Mouse (Mus musculus): ENCODE data around the gene Bag2. TPM values are rescaled to one million over a fixed set of nuclear protein-coding genes. Genes with fewer than 3 reads are reported as not detected.

The Bag2 gene
- polyA plus RNA-seq, 1 experiment from 2014 or later: 28.8 TPM

- H3K4me2 ChIP-seq (ENCODE audit: low read length): no peak overlapping the region
- 28% methylated on average over 12 of the region's 12 CpGs for WGBS
- H3K4me3 ChIP-seq (ENCODE audit: low read length): no peak overlapping the region
- H3K4me1 ChIP-seq (ENCODE audit: control insufficient read depth, insufficient read depth, low read depth, low read length): no peaks in the 10 kb centered on the region
- no peak overlapping the region for H3K9ac ChIP-seq (ENCODE audit: low read depth, low read length)
- H3K27me3 ChIP-seq (replicated peaks; ENCODE audit: control insufficient read depth, insufficient read depth, low read length): no peaks in the 10 kb centered on the region
- peaks cover 30% of the 10 kb centered on the region for H3K36me3 ChIP-seq (ENCODE audit: control insufficient read depth, insufficient read depth, low read length)
- H3K9me3 ChIP-seq (ENCODE audit: control insufficient read depth, low read length): no peaks in the 10 kb centered on the region
- H3K27ac ChIP-seq (ENCODE audit: low read depth, low read length): no peak overlapping the region
- peak; percentile 88 for ATAC-seq
These were observed 18.3 kb downstream of the Bag2 start for GRCm38 (mm10) chr1:33739302-33739701.

- Histone ChIP-seq H3K27ac (ENCODE audit: low read depth, low read length) (no peak overlapping the region), H3K9me3 (ENCODE audit: control insufficient read depth, low read length) (no peaks in the 10 kb centered on the region), H3K4me2 (ENCODE audit: low read length) (no peak overlapping the region), H3K27me3 (replicated peaks; ENCODE audit: control insufficient read depth, insufficient read depth, low read length) (no peaks in the 10 kb centered on the region), H3K9ac (ENCODE audit: low read depth, low read length) (no peak overlapping the region), H3K36me3 (ENCODE audit: control insufficient read depth, insufficient read depth, low read length) (peaks cover 30% of the 10 kb centered on the region), H3K4me1 (ENCODE audit: control insufficient read depth, insufficient read depth, low read depth, low read length) (no peaks in the 10 kb centered on the region), H3K4me3 (ENCODE audit: low read length) (no peak overlapping the region)
- WGBS: 89% methylated on average over 11 of the region's 11 CpGs
- peak; percentile 15; the same call in 1 of the 2 replicates for ATAC-seq
These were observed 18.8 kb downstream of the Bag2 start for GRCm38 (mm10) chr1:33738681-33739278.

- no peak overlapping the region for H3K27ac ChIP-seq (ENCODE audit: low read depth, low read length)
- H3K9ac ChIP-seq (ENCODE audit: low read depth, low read length): no peak overlapping the region
- H3K36me3 ChIP-seq (ENCODE audit: control insufficient read depth, insufficient read depth, low read length): peaks cover 30% of the 10 kb centered on the region
- H3K4me3 ChIP-seq (ENCODE audit: low read length): no peak overlapping the region
- no peak overlapping the region for H3K4me2 ChIP-seq (ENCODE audit: low read length)
- no peaks in the 10 kb centered on the region for H3K27me3 ChIP-seq (replicated peaks; ENCODE audit: control insufficient read depth, insufficient read depth, low read length)
- no peaks in the 10 kb centered on the region for H3K9me3 ChIP-seq (ENCODE audit: control insufficient read depth, low read length)
- WGBS: 91% methylated on average over 11 of the region's 11 CpGs
- no peaks in the 10 kb centered on the region for H3K4me1 ChIP-seq (ENCODE audit: control insufficient read depth, insufficient read depth, low read depth, low read length)
- ATAC-seq: no peak
These were observed 19.3 kb downstream of the Bag2 start for GRCm38 (mm10) chr1:33738281-33738680.

GRCm38 (mm10) chr1:33734001-33734685 is 23.5 kb downstream of the Bag2 start:
- WGBS: 70% methylated on average over 5 of the region's 5 CpGs
- no peaks in the 10 kb centered on the region for H3K4me1 ChIP-seq (ENCODE audit: control insufficient read depth, insufficient read depth, low read depth, low read length)
- no peak overlapping the region for H3K4me3 ChIP-seq (ENCODE audit: low read length)
- no peak overlapping the region for H3K4me2 ChIP-seq (ENCODE audit: low read length)
- ATAC-seq: no peak
- H3K27me3 ChIP-seq (replicated peaks; ENCODE audit: control insufficient read depth, insufficient read depth, low read length): no peaks in the 10 kb centered on the region
- H3K9me3 ChIP-seq (ENCODE audit: control insufficient read depth, low read length): no peaks in the 10 kb centered on the region
- peak overlapping the region; percentile 29; the same call in 1 of the 2 replicates for H3K27ac ChIP-seq (ENCODE audit: low read depth, low read length)
- H3K9ac ChIP-seq (ENCODE audit: low read depth, low read length): no peak overlapping the region
- peaks cover 39% of the 10 kb centered on the region for H3K36me3 ChIP-seq (ENCODE audit: control insufficient read depth, insufficient read depth, low read length)

- 88% methylated on average over 9 of the region's 9 CpGs for WGBS
- Histone ChIP-seq H3K4me3 (ENCODE audit: low read length) (no peak overlapping the region), H3K27ac (ENCODE audit: low read depth, low read length) (no peak overlapping the region), H3K27me3 (replicated peaks; ENCODE audit: control insufficient read depth, insufficient read depth, low read length) (no peaks in the 10 kb centered on the region), H3K4me1 (ENCODE audit: control insufficient read depth, insufficient read depth, low read depth, low read length) (no peaks in the 10 kb centered on the region), H3K36me3 (ENCODE audit: control insufficient read depth, insufficient read depth, low read length) (peaks cover 41% of the 10 kb centered on the region), H3K9ac (ENCODE audit: low read depth, low read length) (no peak overlapping the region), H3K9me3 (ENCODE audit: control insufficient read depth, low read length) (no peaks in the 10 kb centered on the region), H3K4me2 (ENCODE audit: low read length) (no peak overlapping the region)
- ATAC-seq: 0 out of 2 replicates have a peak, but pooled peaks have one; percentile 13
These were observed 24.6 kb downstream of the Bag2 start for GRCm38 (mm10) chr1:33733044-33733443.

- Histone ChIP-seq H3K36me3 (ENCODE audit: control insufficient read depth, insufficient read depth, low read length) (peaks cover 28% of the 10 kb centered on the region), H3K4me1 (ENCODE audit: control insufficient read depth, insufficient read depth, low read depth, low read length) (peaks cover 5% of the 10 kb centered on the region)
- 92% methylated on average over 5 of the region's 5 CpGs for WGBS
These were observed 32.5 kb downstream of the Bag2 start for GRCm38 (mm10) chr1:33725086-33725485.

GRCm38 (mm10) chr1:33724516-33724915 is 33.1 kb downstream of the Bag2 start:
- WGBS: 89% methylated on average over 6 of the region's 6 CpGs
- Histone ChIP-seq H3K27me3 (replicated peaks; ENCODE audit: control insufficient read depth, insufficient read depth, low read length) (no peaks in the 10 kb centered on the region), H3K27ac (ENCODE audit: low read depth, low read length) (no peak overlapping the region), H3K4me1 (ENCODE audit: control insufficient read depth, insufficient read depth, low read depth, low read length) (peaks cover 5% of the 10 kb centered on the region), H3K36me3 (ENCODE audit: control insufficient read depth, insufficient read depth, low read length) (peaks cover 25% of the 10 kb centered on the region), H3K9me3 (ENCODE audit: control insufficient read depth, low read length) (no peaks in the 10 kb centered on the region), H3K4me3 (ENCODE audit: low read length) (no peak overlapping the region), H3K9ac (ENCODE audit: low read depth, low read length) (no peak overlapping the region), H3K4me2 (ENCODE audit: low read length) (no peak overlapping the region)
- ATAC-seq: no peak

More at GRCm38 (mm10) chr1:33725086-33725485, 32.5 kb downstream of the Bag2 start:
- Histone ChIP-seq H3K27ac (ENCODE audit: low read depth, low read length) (no peak overlapping the region), H3K9me3 (ENCODE audit: control insufficient read depth, low read length) (no peaks in the 10 kb centered on the region), H3K4me3 (ENCODE audit: low read length) (no peak overlapping the region), H3K4me2 (ENCODE audit: low read length) (no peak overlapping the region), H3K27me3 (replicated peaks; ENCODE audit: control insufficient read depth, insufficient read depth, low read length) (no peaks in the 10 kb centered on the region), H3K9ac (ENCODE audit: low read depth, low read length) (no peak overlapping the region)
- ATAC-seq: no peak

GRCm38 (mm10) chr1:33721020-33721419 is 36.6 kb downstream of the Bag2 start:
- H3K4me3 ChIP-seq (ENCODE audit: low read length): peak overlapping the region; percentile 82
- no peak overlapping the region for H3K27ac ChIP-seq (ENCODE audit: low read depth, low read length)
- no peaks in the 10 kb centered on the region for H3K9me3 ChIP-seq (ENCODE audit: control insufficient read depth, low read length)
- H3K4me1 ChIP-seq (ENCODE audit: control insufficient read depth, insufficient read depth, low read depth, low read length): peaks cover 5% of the 10 kb centered on the region
- peak overlapping the region; percentile 64 for H3K4me2 ChIP-seq (ENCODE audit: low read length)
- no peak for ATAC-seq
- no peaks in the 10 kb centered on the region for H3K27me3 ChIP-seq (replicated peaks; ENCODE audit: control insufficient read depth, insufficient read depth, low read length)
- no peak overlapping the region for H3K9ac ChIP-seq (ENCODE audit: low read depth, low read length)
- peaks cover 14% of the 10 kb centered on the region for H3K36me3 ChIP-seq (ENCODE audit: control insufficient read depth, insufficient read depth, low read length)
- 86% methylated on average over 7 of the region's 7 CpGs for WGBS

GRCm38 (mm10) chr1:33720231-33720630 is 37.4 kb downstream of the Bag2 start:
- Histone ChIP-seq H3K36me3 (ENCODE audit: control insufficient read depth, insufficient read depth, low read length) (peaks cover 12% of the 10 kb centered on the region; the same call in 1 of the 2 replicates), H3K9me3 (ENCODE audit: control insufficient read depth, low read length) (no peaks in the 10 kb centered on the region), H3K4me2 (ENCODE audit: low read length) (peak overlapping the region; percentile 64), H3K27me3 (replicated peaks; ENCODE audit: control insufficient read depth, insufficient read depth, low read length) (no peaks in the 10 kb centered on the region), H3K27ac (ENCODE audit: low read depth, low read length) (peak overlapping the region; percentile 93), H3K9ac (ENCODE audit: low read depth, low read length) (peak overlapping the region; percentile 93), H3K4me1 (ENCODE audit: control insufficient read depth, insufficient read depth, low read depth, low read length) (peaks cover 5% of the 10 kb centered on the region), H3K4me3 (ENCODE audit: low read length) (peak overlapping the region; percentile 82)
- ATAC-seq: peak; percentile 72
- WGBS: under 1% methylated on average over 23 of the region's 41 CpGs
